Mouse (Mus musculus): ENCODE measurements around the gene Sardh.

GRCm38 (mm10) chr2:27207126-27207525 lies 41.0 kb downstream of the Sardh start:
- TF ChIP-seq CTCF (IDR thresholded peaks at IDR 0.05; ENCODE audit: borderline replicate concordance, control insufficient read depth, extremely low read depth, insufficient read depth, low read length, poor library complexity), result no peak
- TF ChIP-seq POLR2A (IDR thresholded peaks at IDR 0.05; ENCODE audit: control insufficient read depth, extremely low read depth, insufficient read depth, low read length, poor library complexity), result no peak

All from thymus, adult 2 months (tissue).